ENCODE assay signal across 18 mouse cellular contexts in the genomic region with DNA sequence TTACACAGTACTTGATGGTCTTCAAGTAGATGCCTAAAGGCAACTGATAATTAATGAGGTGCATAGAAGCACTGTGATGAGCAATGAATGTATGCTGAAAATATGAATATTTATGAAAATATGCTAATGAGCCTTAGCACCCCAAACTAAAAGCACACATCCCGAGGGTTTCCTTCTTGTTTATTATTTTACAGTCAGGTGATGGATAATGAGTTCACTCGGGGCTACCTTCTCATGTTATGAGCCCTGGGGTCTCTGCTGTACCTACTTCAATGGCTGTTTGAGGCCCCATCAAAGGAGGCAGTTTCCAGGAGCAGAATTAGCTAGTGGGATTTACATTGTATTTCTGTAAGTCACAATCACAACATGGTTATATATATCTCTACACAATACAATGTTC.
"Had no signal": no experiment of that assay in that cellular context is flagged by ENCODE, and none has a peak within 500 bp of the region (broad histone marks: within the 10 kb centered on the region; RNA-seq: fewer than 3 reads in every experiment).

No protein-coding gene starts in this region.

- H3K27ac ChIP-seq: kidney, embryonic 15.5 days; left cerebral cortex, adult 2 months; liver, embryonic 13.5 days; neural tube, embryonic 12.5 days; neural tube, embryonic 15.5 days; stomach, embryonic 15.5 days had no signal

- H3K4me3 ChIP-seq: kidney, embryonic 15.5 days; left cerebral cortex, adult 2 months; liver, embryonic 13.5 days; neural tube, embryonic 12.5 days; neural tube, embryonic 15.5 days; stomach, embryonic 15.5 days had no signal

- H3K4me1 ChIP-seq: kidney, embryonic 15.5 days; liver, embryonic 13.5 days; neural tube, embryonic 12.5 days; neural tube, embryonic 15.5 days; stomach, embryonic 15.5 days had no signal

- H3K36me3 ChIP-seq: kidney, embryonic 15.5 days; liver, embryonic 13.5 days; neural tube, embryonic 12.5 days; neural tube, embryonic 15.5 days; stomach, embryonic 15.5 days had no signal

- H3K9me3 ChIP-seq: kidney, embryonic 15.5 days; liver, embryonic 13.5 days; neural tube, embryonic 12.5 days; neural tube, embryonic 15.5 days; stomach, embryonic 15.5 days had no signal

- H3K9ac ChIP-seq: kidney, embryonic 15.5 days; liver, embryonic 13.5 days; neural tube, embryonic 12.5 days; neural tube, embryonic 15.5 days; stomach, embryonic 15.5 days had no signal

- DNase-seq: kidney, adult 11 months; kidney, adult 8-10 months; kidney, postnatal 10 days; kidney, postnatal 36 days; layer of hippocampus, postnatal 36 days; liver, embryonic 13.5 days; lung, adult 2 months; lung, postnatal 14 days; lung, postnatal 4 days; right cerebral cortex, adult 18-20 months; right cerebral cortex, postnatal 25 days; spleen, adult 18-20 months; thymus, postnatal 25 days had no signal

- H3K27me3 ChIP-seq: kidney, embryonic 15.5 days; liver, embryonic 13.5 days; neural tube, embryonic 12.5 days; neural tube, embryonic 15.5 days; stomach, embryonic 15.5 days had no signal

- H3K4me2 ChIP-seq: kidney, embryonic 15.5 days; liver, embryonic 13.5 days; neural tube, embryonic 12.5 days; neural tube, embryonic 15.5 days; stomach, embryonic 15.5 days had no signal
